Mouse (Mus musculus) right cerebral cortex, adult 18-20 months (tissue): ENCODE results near the gene Capn5.
"Not testable (repeated sequence)": the region's sequence is repeated elsewhere in the genome, so short reads cannot be mapped to it uniquely, and the experiment has no call there.

ENCODE experiments used
- DNase-seq: peaks from one replicate; pipeline ENCODE4 v3.0.0; 2022; ENCODE audit warnings: mixed read lengths

Gene Capn5

DNA sequence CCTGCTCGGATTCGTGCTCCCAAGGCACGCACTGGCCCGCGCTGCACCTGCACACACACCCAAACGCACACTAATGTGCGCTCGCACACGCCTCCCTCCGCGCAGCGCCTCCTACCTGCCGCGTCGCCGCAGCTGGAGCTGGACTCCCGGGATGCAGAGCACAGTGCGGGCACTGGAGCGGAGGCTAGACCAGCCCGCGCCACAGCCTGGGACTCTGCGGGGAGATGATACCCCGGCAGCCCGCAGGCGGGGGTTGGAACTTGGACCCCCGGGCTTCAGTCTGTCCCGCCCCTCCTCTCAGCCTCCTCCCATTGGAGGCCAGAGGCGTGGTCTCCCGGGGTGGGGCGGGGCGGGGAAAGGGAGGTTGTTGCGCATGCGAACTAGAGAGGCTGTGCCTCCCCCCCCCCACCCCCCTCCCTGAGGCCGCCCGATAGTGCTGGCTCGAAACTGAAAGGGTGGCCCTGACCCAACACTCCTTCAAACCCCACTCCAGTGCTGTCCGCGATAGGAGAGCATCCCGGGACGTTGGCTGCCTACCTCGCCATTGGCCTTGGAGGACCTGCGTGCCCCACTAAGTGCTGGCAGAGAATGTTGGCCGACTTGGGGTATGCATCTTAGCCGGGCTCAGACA, at the start of gene Capn5:
TSS of gene Capn5 (minus strand) at position 346 of the 631 bp plus-strand sequence.
- peak; percentile 68 for DNase-seq

DNA sequence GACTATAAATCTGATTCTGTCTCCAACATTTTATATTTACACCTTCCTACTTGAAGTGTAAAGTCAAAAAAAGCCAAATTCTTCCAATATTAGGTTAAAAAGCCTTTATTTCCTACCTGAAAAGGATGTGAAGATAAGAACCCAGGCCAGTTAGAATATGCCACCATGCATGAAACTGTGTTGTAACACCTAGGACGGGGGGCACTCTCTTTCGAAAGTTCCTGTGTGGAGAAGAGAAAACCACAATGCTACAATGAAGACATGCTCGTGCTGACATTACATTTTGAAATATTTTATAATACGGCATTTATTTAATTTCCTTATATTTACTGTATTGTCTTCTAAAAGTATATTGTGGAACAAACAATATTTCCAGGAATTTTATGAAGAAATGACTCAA, 45.7 kb upstream of the Capn5 start:
- DNase-seq, result no peak

DNA sequence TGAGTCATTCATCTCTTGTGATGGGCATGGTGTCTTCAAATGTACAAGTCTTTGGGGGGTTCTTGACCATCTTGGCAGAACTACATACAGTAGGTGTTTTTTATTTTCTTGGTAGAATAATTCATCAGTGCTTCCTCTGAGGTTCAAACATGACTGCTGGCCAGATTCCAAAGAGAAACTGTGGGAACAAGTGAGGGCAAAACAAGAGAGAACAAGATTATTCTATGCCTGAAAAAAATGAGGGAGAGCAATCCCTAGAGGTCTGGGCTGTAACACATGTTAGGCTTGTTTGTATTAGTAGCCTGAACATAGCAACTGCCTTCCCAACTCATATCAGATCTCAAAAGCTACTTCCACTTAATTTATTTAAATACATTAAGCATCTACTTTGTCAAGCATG, 38.6 kb upstream of the Capn5 start:
- DNase-seq, result no peak

DNA sequence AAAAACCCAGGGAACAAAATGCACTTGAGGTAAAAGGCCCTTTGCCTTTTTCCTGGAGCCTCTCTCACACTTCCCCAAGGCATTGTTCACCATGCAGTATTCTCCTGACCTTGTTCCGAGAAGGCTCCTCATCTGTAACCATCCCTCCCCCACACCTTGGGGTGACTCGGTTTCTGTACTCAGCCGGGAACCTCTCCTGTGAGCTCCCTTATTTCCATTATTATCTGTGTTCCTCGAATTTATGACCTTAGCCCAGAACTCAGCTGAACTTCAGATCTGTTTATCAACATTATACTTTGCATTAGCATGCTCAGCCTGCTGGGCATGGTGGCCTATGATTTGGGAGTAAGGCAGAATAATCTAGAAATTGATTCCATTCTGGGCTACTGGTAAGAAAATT, 24.9 kb upstream of the Capn5 start:
- DNase-seq, result no peak

DNA sequence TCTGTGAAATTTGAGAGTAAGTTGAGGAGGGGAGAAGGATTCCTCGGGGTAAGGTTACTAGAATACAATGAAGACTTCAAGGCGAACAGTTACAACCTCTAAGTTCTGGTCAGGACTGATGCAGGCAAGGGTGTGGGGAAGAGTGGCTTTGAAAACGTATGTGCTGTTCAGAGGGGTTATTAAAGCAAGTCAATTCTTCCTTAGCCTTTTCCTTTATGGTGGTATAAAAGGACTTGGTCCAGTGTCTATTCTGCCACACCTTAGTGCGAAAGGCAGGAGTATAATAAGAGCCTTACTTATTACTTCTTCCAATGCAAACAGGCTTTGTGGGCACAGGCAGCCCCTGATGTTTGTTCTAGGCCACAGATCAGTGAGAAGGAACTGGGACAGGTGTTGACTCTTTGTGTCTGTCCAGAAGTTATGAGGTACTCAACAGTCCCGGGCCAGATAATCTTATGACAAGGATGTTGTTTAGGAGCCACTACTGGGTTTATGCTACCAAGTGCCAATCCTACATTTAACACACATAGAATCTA, 23.5 kb upstream of the Capn5 start:
- DNase-seq, result no peak

DNA sequence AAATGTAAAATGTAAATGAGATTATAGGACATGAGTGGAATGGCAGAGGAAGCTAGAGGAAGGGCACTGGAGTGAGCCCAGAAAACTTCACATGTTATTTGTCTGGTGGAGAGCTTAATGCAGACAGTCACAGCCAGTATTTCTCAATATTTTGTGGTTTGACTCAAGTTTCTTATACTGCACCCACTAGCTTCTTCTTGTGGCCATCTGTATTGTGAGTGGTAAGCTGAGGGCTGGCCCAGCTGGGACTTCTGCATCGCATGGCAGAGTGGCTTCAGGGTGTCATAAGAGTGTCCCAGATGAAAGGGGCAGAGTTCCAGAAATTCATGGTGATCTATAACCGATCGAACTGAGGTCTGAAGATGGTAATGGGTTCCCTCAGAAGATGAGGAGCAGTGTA, 22.3 kb upstream of the Capn5 start:
- DNase-seq, result no peak

DNA sequence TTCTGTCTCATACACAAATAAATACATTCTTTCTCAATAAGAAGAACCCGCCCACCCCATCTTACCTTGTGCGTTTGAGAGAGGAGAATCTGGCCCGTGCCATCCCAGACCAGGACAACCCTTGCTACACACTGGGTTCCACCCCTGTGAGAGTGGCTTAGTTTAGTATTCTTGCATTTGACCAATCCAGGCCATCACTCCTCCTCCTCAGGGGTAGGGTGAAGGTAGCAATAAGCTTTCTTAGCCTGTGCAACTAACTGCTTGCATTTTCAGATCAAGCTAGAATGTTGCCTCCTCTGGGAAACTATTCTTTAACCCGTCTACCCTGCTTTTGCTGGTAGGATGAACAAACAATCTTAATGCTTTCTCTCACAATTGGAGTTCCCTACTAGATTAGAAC, 21.3 kb upstream of the Capn5 start, which contains the start of gene B3gnt6:
TSS of gene B3gnt6 (minus strand) at position 101 of the 400 bp plus-strand sequence.
- no peak for DNase-seq

DNA sequence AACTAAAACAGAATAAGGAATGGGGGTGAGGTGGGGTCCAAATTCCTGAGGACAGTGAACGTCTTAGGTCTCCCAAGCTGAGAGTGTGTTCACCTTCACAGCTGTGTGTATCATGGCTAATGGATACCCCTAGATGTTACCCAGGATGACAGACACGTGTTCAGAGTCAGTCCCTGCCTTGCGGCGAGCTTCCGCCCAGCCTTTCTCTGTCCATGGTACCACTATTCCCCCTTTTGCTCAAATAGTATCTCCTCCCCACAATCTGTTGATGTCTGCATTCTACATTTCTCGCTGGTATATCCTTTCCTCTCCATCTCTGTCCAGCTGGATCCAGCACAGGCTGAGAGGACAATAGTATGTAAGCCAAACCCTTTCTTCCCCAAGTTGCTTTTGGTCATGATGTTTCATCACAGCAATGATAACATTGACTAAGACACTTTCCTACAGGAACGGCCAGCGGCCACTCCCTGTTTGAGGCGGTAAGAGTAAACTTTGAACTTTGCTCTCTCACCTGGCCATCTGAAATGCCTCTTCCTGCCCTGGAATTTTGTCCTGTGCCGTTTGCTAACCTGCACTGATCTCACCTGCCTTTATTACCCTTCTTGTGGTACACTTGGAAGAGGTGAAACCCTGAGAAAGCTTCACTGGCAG, 17.2 kb upstream of the Capn5 start:
- DNase-seq, result no peak

DNA sequence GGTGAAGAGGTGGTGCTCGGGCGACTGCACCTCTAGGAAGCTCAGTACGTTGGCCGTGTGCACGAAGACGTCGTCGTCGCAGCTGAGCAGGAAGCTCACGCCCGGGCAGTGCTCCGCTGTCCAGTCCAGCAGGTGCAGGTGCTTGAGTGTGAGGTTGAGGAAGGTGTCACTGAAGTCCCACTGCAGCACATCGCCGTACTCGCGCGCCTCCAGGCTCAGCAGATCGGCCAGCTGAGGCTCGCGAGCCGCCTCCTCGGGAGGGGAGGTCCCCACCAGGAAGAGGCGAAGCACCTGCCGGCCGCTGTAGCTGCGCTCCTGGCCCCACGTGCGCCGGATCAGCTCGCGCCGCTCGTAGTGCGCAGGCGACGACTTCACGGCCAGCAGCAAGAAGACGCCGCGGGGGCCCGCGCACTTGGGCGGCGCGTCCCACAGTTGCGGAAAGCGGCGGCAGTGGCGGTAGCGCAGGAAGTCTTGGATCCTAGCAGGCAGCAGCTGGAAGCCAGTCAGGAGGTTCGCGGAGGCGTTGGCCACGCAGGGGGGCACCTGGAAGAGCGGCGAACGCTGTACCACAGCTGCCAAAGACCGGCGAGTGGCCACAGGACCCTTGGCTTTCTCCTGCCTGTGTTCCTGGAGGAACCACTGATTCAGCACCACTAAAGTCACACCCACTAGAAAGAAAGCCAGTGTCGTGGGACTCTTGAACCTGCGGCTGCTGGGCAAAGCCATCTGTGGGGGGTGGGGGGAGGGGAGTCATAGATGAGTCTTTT, 16.1 kb upstream of the Capn5 start:
- peak; percentile 44 for DNase-seq

DNA sequence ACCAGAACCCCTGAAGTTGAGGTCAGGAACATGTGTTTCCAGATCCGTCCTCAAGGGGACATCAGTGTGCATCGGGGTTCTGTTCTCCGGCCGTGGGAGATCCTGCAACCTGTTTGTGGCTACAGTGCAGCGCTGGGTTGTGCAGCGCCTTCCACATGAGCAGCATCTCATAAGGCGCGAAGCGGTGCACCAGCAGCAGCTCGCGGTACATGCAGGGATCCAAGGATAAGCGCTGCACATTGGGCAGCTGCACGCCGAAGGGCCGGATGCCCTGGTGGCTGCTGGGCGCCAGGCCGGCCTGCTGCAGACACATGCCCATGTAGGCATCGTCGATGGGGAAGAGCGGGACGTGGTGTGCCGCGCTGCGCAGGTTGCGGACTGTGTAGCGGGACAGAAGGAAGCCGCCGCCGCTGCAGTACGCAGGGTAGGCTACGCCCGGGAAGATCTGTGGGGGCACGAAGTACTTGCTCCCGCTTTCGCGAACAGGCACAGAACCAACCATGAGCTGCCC, 15.5 kb upstream of the Capn5 start:
- DNase-seq, result peak; percentile 17

DNA sequence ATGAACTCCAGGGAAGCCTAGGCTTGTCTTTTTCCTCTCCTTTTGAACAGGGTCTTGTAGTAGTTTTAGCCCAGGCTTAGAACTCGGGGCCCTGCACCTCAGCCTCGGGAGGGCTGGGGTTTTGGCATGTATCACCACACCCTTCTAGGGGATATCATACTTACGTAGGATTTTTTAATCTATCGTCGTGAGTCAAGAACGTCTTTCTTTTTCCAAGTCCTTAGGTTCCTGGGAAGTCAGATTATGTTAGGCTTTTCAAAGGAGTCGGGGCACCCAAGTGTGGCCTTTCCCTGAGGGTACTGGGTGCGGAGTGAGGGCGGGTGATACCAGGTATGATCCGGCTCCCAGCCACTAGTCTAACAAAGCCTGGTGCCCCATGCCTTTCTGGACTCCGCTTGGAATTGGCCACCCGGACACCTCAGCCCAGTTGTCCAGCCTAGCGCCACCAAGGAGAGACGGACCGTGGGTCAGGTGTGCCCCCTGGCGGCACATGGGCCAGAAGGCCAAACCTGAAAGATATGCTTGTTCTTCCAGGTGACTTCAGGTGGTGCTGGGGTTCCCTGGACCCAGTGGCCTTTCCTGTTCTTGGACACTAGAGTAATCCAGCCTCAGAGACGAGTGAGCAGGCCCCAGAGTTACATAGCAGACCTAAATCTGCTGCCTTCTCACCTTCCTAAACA, 13.6 kb upstream of the Capn5 start:
- DNase-seq, result no peak

DNA sequence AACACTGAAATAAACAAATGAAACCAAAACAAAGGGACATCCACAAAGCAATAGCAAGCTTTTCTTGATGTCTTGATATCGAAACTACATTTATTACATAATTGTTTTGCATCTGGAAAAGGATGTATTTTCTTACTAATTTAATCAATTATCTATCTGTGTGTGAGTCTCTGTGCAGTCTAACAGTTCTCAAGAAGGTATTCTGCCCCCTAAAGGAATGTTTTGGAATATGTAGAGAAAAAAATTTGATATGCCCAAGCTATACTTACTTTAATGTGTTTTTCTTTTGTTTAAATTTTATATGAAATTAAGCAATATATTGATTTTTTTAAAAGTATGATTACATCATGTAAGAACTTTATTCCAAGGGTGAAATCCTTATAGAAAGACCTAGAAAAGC, 12.5 kb upstream of the Capn5 start:
- DNase-seq, result no peak

DNA sequence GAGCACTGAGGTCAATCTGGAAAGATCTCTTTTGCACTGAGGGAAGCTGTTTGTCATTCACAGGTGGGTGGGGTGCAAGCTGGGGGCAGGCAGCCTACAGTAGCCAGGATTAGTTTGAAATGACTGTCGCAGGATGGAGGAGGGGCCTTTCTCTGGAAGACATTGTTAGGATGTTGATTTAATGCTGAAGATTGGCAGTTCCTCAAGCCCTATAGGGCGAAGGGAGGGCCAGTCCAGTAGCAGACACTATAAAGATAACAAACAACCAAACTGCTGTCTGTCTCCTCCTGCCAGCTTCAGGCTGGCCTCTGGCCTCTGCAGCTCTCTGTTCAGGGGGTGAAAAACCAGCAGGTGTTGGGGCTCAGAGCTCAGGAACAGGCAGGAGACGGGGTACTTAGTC, 11.7 kb upstream of the Capn5 start:
- DNase-seq, result no peak

DNA sequence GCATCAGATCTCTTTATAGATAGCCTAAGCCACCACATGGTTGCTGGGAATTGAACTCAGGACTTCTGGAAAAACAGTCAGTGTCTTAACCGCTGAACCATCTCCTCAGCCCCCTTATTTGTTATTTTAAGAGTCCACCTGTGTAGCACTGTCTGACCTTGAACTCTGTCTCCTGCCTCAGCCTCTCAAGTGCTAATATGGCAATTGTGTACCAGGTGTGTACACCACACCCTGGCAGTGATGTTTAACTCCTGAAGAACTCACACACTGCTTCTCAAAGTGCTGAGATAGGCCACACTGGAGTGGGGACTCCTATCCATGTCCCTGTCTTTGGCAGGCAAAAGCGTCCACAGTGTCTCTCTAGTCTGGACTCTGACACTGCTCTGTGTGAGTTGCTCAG, 10.6 kb upstream of the Capn5 start:
- DNase-seq, result no peak

DNA sequence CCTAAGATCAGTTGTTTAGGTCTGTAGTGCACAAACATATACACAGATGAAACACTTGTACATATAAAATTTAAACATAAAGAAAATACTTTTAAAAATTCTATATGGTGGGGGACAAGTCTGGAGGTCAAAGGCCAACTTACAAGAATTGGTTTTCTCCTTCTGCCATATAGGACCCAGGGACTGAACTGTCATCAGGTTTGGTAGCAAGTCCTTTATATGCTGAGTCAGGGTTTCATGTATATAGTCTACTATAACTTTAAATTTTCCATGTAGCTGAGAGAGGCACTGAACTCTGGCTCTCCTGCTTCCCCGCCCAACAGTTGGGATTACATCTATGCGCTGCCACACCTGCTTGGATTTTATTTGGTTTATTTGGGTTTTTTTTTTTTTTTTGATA, 10.2 kb upstream of the Capn5 start:
- DNase-seq, result no peak

DNA sequence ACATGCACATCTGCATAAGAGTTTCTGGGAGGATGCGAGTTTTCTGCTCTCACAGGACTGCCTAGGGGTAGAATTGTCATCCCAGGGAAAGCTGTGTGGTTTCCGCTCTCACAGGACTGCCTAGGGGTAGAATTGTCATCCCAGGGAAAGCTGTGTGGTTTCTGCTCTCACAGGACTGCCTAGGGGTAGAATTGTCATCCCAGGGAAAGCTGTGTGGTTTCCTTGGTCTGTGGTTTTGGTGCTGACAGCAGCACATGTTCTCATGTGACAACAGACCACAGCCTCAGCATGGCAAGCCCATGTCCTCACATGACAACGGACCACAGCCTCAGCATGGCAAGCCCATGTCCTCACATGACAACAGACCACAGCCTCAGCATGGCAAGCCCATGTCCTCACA, 9.3 kb upstream of the Capn5 start:
- not testable (repeated sequence) for DNase-seq

DNA sequence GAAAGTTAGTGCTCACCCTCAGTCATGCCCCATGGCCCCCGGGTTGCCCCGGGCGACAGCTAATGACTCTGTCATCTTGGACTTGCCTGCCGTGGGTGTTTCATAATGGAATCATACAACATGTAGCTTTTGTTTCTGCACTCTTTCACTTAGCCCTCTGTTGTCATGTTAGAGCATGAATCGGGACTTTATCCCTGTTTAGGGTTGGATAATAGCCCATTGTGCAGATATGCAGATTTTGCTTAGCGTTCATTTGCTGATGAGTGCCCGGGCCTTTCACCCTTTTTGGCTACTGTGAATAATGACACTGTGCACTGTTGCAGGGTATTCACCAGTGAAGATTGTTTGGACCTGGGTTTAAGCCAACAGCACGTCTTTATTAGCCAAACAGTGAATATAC, 8.6 kb upstream of the Capn5 start:
- peak; percentile 12 for DNase-seq

DNA sequence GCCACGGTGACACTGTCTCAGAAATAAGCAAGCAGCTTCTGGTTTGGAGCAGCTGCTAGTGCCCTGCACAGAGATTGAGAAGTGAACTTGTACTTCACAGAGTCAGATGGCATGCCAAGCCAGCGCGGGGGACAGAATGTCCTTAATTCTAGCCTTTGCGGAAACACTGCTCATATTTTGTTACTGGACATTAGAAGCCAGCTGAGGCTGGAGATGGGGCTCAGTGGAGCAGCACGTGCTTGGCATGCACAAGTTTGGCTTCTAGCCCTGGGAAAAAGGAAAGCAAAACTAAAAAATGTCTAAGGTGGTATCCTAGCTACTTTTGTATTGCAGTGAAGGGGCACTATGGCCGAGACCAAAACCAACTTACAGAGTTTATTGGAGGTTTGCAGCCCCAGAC, 7.3 kb upstream of the Capn5 start:
- DNase-seq, result no peak

DNA sequence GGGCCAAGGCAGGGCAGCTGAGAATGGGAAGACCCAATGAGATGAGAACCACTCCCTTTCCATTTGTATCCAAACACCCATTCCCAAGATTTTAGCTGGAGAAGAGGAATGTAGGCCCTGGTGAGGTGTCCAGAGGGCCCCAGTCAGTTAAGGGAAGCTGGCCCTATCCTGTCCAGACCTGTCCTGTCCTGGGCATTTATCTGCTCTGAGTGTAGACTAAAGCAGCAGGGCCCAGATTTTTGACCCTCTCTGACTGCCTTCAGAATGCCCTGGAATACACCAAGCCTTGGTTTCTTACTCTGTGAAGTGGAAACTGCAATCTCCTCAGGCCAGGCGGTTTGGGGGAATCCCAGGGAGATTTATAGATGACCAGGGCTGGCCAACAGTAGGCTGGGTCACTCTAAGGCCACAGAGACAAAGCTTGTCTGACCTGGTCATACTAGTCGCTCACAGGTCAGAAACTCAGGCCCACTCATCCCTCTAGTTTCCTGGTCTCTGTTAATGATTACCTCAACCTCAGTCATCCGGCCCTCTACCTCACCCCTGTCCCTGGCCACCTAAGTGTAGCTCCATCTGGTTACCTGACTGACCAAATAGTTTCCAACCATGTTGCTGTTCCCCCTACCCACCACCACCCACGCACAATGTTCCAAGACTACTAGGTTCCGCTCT, 622 bp upstream of the Capn5 start:
- DNase-seq, result no peak

DNA sequence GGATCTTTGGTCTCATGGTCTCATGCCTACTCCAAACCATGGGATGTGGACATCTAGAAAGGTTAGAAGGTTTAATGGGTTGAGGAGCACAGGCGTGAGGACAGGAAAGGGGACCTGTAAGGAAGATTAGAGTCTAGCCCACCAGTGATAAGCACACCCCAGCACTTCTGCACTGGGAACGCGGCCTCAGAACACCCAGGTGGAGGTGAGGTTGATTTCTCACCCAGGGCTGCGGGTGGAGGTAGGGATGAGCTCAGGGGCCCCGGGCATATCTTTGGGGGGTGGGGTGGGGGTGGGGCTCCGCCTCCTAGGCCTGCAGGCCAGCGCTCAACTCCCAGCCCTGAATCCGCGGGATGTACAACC, 527 bp downstream of the Capn5 start:
- no peak for DNase-seq

DNA sequence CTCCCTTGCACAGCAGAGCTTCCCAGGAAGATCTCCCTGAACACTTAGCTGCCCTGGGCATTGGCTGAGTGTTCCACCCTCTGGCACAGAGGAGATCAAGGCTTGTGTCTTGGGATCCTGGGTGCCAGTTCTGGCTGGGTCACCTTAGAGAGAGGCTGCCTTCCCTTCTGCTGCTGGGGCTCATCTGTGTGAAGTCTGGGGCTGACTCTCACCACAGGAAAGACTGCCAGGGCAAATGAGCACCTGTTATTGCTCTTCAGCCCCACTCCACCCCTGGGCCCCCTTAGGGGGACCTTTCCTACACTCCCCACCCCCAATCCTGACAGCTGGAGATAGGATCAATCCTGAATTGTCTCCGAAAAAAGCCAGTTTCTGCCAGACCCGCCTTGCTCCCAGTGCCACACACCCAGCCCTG, 996 bp downstream of the Capn5 start:
- DNase-seq, result no peak

DNA sequence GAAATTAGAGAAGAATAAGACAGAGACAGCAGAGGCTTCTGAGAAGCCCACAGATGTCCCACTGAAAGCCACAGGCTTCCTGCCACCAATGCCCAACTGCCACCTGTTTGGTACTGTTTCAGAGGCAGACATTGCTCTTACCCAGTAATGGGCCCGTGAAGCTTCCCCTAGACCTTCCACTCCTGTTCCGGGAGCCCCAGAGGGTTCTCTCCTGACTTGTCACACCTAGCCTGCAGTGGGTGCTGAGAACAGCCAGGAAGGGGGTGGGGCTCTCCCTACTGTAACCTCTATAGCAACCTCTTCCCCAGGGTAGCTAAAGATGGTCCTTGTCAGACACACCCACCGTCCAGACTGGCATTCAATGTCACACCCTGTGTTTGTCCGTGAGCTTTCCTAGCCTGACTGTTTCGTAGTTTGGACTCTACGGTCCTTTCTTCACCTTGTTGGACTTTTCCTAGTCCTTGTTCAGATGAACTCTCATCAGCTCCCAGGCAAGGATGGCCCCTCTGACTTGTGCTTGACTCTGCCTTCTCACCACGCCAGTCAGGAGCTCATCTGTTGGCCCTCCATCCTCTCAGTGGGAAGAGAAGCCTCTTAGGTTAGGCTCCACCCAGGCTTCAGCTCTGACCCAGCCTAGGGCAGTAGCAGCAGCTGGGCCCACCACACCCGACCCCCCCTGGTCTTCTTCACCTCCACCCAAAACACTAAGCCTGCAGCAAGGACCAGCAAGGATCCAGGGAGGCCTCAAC, 1.6 kb downstream of the Capn5 start:
- no peak for DNase-seq
